Mouse (Mus musculus): ENCODE data around the gene Bsnd. TPM values are rescaled to one million over a fixed set of nuclear protein-coding genes. Genes with fewer than 3 reads are reported as not detected.

Gene Bsnd
- polyA plus RNA-seq, 1 experiment from 2014 or later, result not detected

GRCm38 (mm10) chr4:106437207-106437606 lies 54.9 kb downstream of the Bsnd start:
- Histone ChIP-seq H3K36me3 (peaks cover 37% of the 10 kb centered on the region), H3K4me1 (replicated peaks) (no peaks in the 10 kb centered on the region), H3K4me3 (replicated peaks) (no peak overlapping the region), H3K9ac (no peak overlapping the region), H3K4me2 (replicated peaks) (no peak overlapping the region), H3K9me3 (no peaks in the 10 kb centered on the region), H3K27me3 (replicated peaks) (no peaks in the 10 kb centered on the region), H3K27ac (no peak overlapping the region)
- ATAC-seq, result no peak
- 96% methylated on average over 5 of the region's 5 CpGs for WGBS

GRCm38 (mm10) chr4:106436475-106436874 lies 55.6 kb downstream of the Bsnd start:
- no peaks in the 10 kb centered on the region for H3K9me3 ChIP-seq
- H3K9ac ChIP-seq, result no peak overlapping the region
- H3K36me3 ChIP-seq, result peaks cover 36% of the 10 kb centered on the region
- no peak overlapping the region for H3K4me2 ChIP-seq (replicated peaks)
- no peaks in the 10 kb centered on the region for H3K27me3 ChIP-seq (replicated peaks)
- H3K4me1 ChIP-seq (replicated peaks), result no peaks in the 10 kb centered on the region
- no peak for ATAC-seq
- H3K27ac ChIP-seq, result no peak overlapping the region
- WGBS, result 60% methylated on average over 4 of the region's 4 CpGs
- no peak overlapping the region for H3K4me3 ChIP-seq (replicated peaks)

DNA sequence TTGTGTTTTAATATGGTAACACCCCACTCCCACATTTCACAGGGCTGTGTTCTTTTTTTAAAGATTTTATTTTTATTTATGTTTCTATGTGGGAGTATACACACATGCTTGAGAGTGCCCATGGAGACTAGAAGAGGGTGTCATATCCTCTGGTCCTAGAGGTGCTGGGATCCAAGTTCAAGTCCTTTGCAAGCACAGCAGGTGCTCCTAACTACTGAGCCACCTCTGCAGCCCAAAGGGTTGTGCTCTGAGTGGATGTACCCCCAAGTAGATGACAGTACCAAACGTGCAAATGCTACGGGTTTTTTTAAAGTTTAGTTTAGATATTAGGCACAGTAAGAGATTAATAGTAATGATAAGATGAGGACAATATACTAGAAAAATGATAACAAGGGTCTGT lies 56.7 kb downstream of the Bsnd start:
- Histone ChIP-seq H3K4me2 (replicated peaks) (no peak overlapping the region), H3K4me1 (replicated peaks) (no peaks in the 10 kb centered on the region), H3K36me3 (peaks cover 41% of the 10 kb centered on the region), H3K27ac (no peak overlapping the region), H3K27me3 (replicated peaks) (no peaks in the 10 kb centered on the region), H3K9me3 (no peaks in the 10 kb centered on the region), H3K9ac (no peak overlapping the region), H3K4me3 (replicated peaks) (no peak overlapping the region)
- WGBS, result 79% methylated on average over 2 of the region's 2 CpGs
- no peak for ATAC-seq

Other genes starting within 250 kb of the Bsnd start
- gene Usp24, start 176.1 kb downstream of the Bsnd start, polyA plus RNA-seq (2015; fragmentation: Nextera tagmentation; extraction: Ambion mirVana), result 7.1 and 7.5 TPM in 2 replicates
- gene Pcsk9, start 28.0 kb downstream of the Bsnd start, polyA plus RNA-seq (2015; fragmentation: Nextera tagmentation; extraction: Ambion mirVana), result 155 and 161 TPM in 2 replicates
- 8.0 and 9.1 TPM in 2 replicates for gene Dhcr24, start 68.8 kb upstream of the Bsnd start, polyA plus RNA-seq (2015; fragmentation: Nextera tagmentation; extraction: Ambion mirVana)
- gene Lexm, start 125.0 kb upstream of the Bsnd start, polyA plus RNA-seq (2015; fragmentation: Nextera tagmentation; extraction: Ambion mirVana), result not detected in 2 replicates
- 8.6 and 10.1 TPM in 2 replicates for gene Ttc22, start 130.1 kb upstream of the Bsnd start, polyA plus RNA-seq (2015; fragmentation: Nextera tagmentation; extraction: Ambion mirVana)
- 14.5 and 15.0 TPM in 2 replicates for gene Pars2, start 158.8 kb upstream of the Bsnd start, polyA plus RNA-seq (2015; fragmentation: Nextera tagmentation; extraction: Ambion mirVana)
- 72.0 and 73.4 TPM in 2 replicates for gene Ttc4, start 186.7 kb upstream of the Bsnd start, polyA plus RNA-seq (2015; fragmentation: Nextera tagmentation; extraction: Ambion mirVana)
- gene Mroh7, start 238.6 kb upstream of the Bsnd start, polyA plus RNA-seq (2015; fragmentation: Nextera tagmentation; extraction: Ambion mirVana), result 0.16 and 0.38 TPM in 2 replicates
- 1.2 and 1.3 TPM in 2 replicates for gene Fam151a, start 241.6 kb upstream of the Bsnd start, polyA plus RNA-seq (2015; fragmentation: Nextera tagmentation; extraction: Ambion mirVana)